Mouse (Mus musculus): Measurements from ENCODE around the gene Tbcc.

- TF ChIP-seq CTCF (IDR thresholded peaks at IDR 0.05) (no peak), EP300 (IDR thresholded peaks at IDR 0.05) (no peak)
Observed at GRCm38 (mm10) chr17:46927781-46928180, 37.3 kb downstream of the Tbcc start.
